Mouse (Mus musculus) embryonic facial prominence, embryonic 13.5 days (tissue): ENCODE data around the gene Ankub1. TPM values are rescaled to one million over a fixed set of nuclear protein-coding genes. Genes with fewer than 3 reads are reported as not detected.
A peak's percentile ranks its signal among the peaks of the same experiment; 100 is the strongest.

ENCODE experiments used
- ATAC-seq: fragments of 200-750 bp; cut with Nextera tagmentation; 2 replicates; pipeline ENCODE4 v1.8.0; 2017; ENCODE audit warnings: low read depth; ENCODE audit not compliant: insufficient number of reproducible peaks, insufficient read depth, low FRiP score, low TSS enrichment
- H3K27ac ChIP-seq: fragments of 300-500 bp; sonication (generic); 2 replicates; pipeline ENCODE4 v1.5.1; 2015; ENCODE audit warnings: moderate library complexity, mild to moderate bottlenecking, inconsistent platforms
- H3K27me3 ChIP-seq: fragments of 300-500 bp; sonication (generic); 2 replicates; pipeline ENCODE4 v1.6.1; 2015; ENCODE audit warnings: mild to moderate bottlenecking, inconsistent platforms
- H3K36me3 ChIP-seq: fragments of 300-500 bp; sonication (generic); 2 replicates; pipeline ENCODE4 v1.6.1; 2015; ENCODE audit warnings: mild to moderate bottlenecking, inconsistent platforms
- H3K4me1 ChIP-seq: fragments of 300-500 bp; sonication (generic); 2 replicates; pipeline ENCODE4 v1.6.1; 2015; ENCODE audit warnings: inconsistent platforms
- H3K4me2 ChIP-seq: fragments of 300-500 bp; sonication (generic); 2 replicates; pipeline ENCODE4 v1.6.1; 2015; ENCODE audit warnings: moderate library complexity, mild to moderate bottlenecking, inconsistent platforms
- H3K4me3 ChIP-seq: fragments of 300-500 bp; sonication (generic); 2 replicates; pipeline ENCODE4 v1.5.1; 2015; ENCODE audit warnings: mild to moderate bottlenecking, inconsistent platforms
- H3K9ac ChIP-seq: fragments of 300-500 bp; sonication (generic); 2 replicates; pipeline ENCODE4 v1.6.1; 2015; ENCODE audit warnings: mild to moderate bottlenecking, inconsistent platforms
- H3K9me3 ChIP-seq: fragments of 300-500 bp; sonication (generic); 2 replicates; pipeline ENCODE4 v1.6.1; 2016; ENCODE audit warnings: inconsistent platforms
- WGBS: fragments of 180-500 bp; shearing (Covaris S2); methylation state at CpG from one replicate; pipeline ENCODE4 v1.1.7; 2015; ENCODE audit warnings: mixed read lengths; 5-methylcytosine and 5-hydroxymethylcytosine counted together
- polyA plus RNA-seq: library from polyadenylated mRNA; unstranded; fragments of >200 nt; fragmentation: Nextera tagmentation; extraction: Ambion mirVana; gene quantifications from 2 replicates; pipeline ENCODE4 v1.2.1, GENCODE M21; 2015

Ankub1 gene
- 0.10 and 0.12 TPM in 2 replicates for polyA plus RNA-seq

GRCm38 (mm10) chr3:57692719-57693118 lies at the start of gene Ankub1:
Gene Ankub1, minus strand, starts transcription at chr3:57692799.
- no peak for ATAC-seq
- Histone ChIP-seq H3K4me2 (no peak within 1 kb of the TSS), H3K9ac (no peak within 1 kb of the TSS), H3K27me3 (no peaks in the 10 kb centered on the region), H3K36me3 (no peaks in the 10 kb centered on the region), H3K27ac (no peak within 1 kb of the TSS), H3K4me3 (no peak within 1 kb of the TSS), H3K4me1 (peaks cover 4% of the 10 kb centered on the region; the same call in 1 of the 2 replicates), H3K9me3 (no peaks in the 10 kb centered on the region)
- WGBS, result 64% methylated on average over 2 of the region's 2 CpGs

GRCm38 (mm10) chr3:57739830-57740229 lies 47.2 kb upstream of the Ankub1 start:
- Histone ChIP-seq H3K4me3 (no peak overlapping the region), H3K4me1 (peaks cover 14% of the 10 kb centered on the region), H3K27ac (no peak overlapping the region), H3K4me2 (no peak overlapping the region), H3K27me3 (no peaks in the 10 kb centered on the region), H3K9ac (no peak overlapping the region), H3K9me3 (no peaks in the 10 kb centered on the region), H3K36me3 (no peaks in the 10 kb centered on the region)
- no peak for ATAC-seq
- 95% methylated on average over 1 of the region's 1 CpGs for WGBS

DNA sequence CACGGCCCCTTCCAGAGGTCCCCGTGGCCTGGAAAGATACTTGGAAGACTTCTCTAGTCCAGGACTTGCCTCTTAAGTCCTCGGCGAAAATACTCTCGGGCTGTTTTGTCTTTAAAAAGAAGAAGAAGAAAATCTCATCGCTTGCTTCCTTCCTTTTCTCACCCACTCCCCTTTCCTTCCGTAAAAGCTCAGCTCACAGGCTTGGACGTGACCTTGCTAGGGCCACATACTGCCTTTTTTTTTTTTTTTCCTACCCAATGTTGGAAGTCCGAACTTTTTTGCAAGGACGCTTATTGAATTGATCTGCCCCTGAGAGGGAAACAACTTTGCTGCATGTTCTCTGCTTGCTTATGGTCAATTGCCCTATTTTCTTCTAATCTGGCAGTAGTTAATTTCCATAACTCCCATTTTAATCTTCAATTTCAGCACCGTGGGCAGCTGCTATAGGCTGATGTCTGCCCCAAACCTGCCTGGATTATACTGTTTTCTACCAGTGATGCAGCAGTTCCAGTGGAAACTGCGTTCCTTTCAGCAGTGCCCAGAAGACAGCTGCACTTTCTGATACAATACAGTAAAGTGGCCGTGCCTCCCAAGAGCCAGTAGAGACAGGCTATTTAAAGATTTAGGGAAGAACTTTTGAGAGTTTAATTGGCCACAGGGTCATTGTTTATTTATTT lies 44.0 kb upstream of the Ankub1 start:
- Histone ChIP-seq H3K9me3 (no peaks in the 10 kb centered on the region), H3K9ac (peak overlapping the region; percentile 85), H3K27me3 (no peaks in the 10 kb centered on the region), H3K27ac (peak overlapping the region; percentile 95), H3K4me1 (peaks cover 12% of the 10 kb centered on the region), H3K4me2 (peak overlapping the region; percentile 74), H3K36me3 (no peaks in the 10 kb centered on the region), H3K4me3 (peak overlapping the region; percentile 84)
- WGBS, result 2% methylated on average over 13 of the region's 13 CpGs
- ATAC-seq, result no peak

DNA sequence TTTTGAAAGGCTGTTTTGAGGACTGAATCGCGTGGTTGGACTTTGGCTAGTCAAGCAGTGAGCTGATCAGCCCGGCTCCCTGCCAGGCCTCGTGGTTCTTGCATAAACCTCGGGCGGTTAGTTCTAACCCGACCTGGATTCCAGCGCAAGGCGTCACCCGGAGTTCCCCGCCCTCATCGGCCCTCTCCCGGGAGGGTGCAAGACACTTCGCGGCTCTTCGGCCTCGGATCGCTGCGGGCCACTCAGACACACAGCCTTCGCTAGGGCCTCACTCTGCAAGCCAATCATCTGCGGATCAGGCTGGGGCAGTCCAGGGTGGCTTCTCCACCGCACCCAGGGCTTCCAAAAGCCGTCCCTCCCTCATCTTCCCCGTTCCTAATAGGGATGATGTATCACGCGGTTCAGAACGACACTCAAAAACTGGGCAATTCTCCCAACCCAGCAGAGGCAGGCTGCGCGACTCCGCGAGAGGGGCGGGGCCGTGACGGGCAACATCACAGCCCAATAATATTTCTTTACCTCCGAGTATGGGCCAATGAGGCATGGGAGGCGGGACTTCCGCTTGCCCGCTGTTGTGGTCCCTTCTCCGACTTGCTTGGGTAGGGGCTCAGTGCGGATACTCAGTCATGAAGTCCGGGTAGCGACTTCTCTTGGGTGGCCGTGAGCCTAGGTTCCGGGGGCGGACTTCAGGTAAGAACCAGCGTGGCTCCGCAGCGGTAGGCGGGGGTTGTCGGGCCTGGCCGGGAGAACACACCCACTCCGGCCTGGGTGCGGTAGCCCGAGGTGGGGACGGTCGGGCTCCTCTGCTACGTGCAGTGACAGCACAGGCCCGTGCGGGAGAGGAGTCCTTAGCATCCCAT lies 43.1 kb upstream of the Ankub1 start, which contains the start of gene Rnf13:
Gene Rnf13 (plus strand): TSS at position 552 of the 860 bp plus-strand sequence.
- H3K4me3 ChIP-seq, result peak within 1 kb of the TSS; percentile 84
- ATAC-seq, result peak; percentile 98
- under 1% methylated on average over 59 of the region's 59 CpGs for WGBS

GRCm38 (mm10) chr3:57732206-57732915 lies 39.8 kb upstream of the Ankub1 start:
- H3K27ac ChIP-seq, result no peak overlapping the region
- H3K27me3 ChIP-seq, result no peaks in the 10 kb centered on the region
- H3K9ac ChIP-seq, result no peak overlapping the region
- H3K9me3 ChIP-seq, result no peaks in the 10 kb centered on the region
- H3K36me3 ChIP-seq, result no peaks in the 10 kb centered on the region
- H3K4me2 ChIP-seq, result no peak overlapping the region
- peaks cover 10% of the 10 kb centered on the region for H3K4me1 ChIP-seq
- ATAC-seq, result no peak
- 86% methylated on average over 5 of the region's 5 CpGs for WGBS
- no peak overlapping the region for H3K4me3 ChIP-seq

More for the DNA sequence above, 43.1 kb upstream of the Ankub1 start, which contains the start of gene Rnf13:
- H3K4me2 ChIP-seq, result peak within 1 kb of the TSS; percentile 74
- peak within 1 kb of the TSS; percentile 85 for H3K9ac ChIP-seq
- H3K4me1 ChIP-seq, result peaks cover 12% of the 10 kb centered on the region
- no peaks in the 10 kb centered on the region for H3K36me3 ChIP-seq
- H3K27me3 ChIP-seq, result no peaks in the 10 kb centered on the region
- H3K27ac ChIP-seq, result peak within 1 kb of the TSS; percentile 95
- no peaks in the 10 kb centered on the region for H3K9me3 ChIP-seq

GRCm38 (mm10) chr3:57714151-57714550 lies 21.6 kb upstream of the Ankub1 start:
- H3K27ac ChIP-seq, result no peak overlapping the region
- H3K4me1 ChIP-seq, result no peaks in the 10 kb centered on the region
- H3K4me3 ChIP-seq, result no peak overlapping the region
- H3K4me2 ChIP-seq, result no peak overlapping the region
- WGBS, result 83% methylated on average over 6 of the region's 6 CpGs
- no peak overlapping the region for H3K9ac ChIP-seq
- no peak for ATAC-seq
- no peaks in the 10 kb centered on the region for H3K36me3 ChIP-seq
- H3K27me3 ChIP-seq, result no peaks in the 10 kb centered on the region
- H3K9me3 ChIP-seq, result no peaks in the 10 kb centered on the region

- whole genome bisulfite sequencing, result 90% methylated on average over 9 of the region's 9 CpGs
- Histone ChIP-seq H3K9me3 (no peaks in the 10 kb centered on the region), H3K27ac (no peak overlapping the region), H3K4me1 (peaks cover 4% of the 10 kb centered on the region; the same call in 1 of the 2 replicates), H3K27me3 (no peaks in the 10 kb centered on the region), H3K9ac (no peak overlapping the region), H3K4me3 (no peak overlapping the region), H3K4me2 (no peak overlapping the region), H3K36me3 (no peaks in the 10 kb centered on the region)
- ATAC-seq, result no peak
These were observed 4.2 kb upstream of the Ankub1 start for GRCm38 (mm10) chr3:57696779-57697178.

DNA sequence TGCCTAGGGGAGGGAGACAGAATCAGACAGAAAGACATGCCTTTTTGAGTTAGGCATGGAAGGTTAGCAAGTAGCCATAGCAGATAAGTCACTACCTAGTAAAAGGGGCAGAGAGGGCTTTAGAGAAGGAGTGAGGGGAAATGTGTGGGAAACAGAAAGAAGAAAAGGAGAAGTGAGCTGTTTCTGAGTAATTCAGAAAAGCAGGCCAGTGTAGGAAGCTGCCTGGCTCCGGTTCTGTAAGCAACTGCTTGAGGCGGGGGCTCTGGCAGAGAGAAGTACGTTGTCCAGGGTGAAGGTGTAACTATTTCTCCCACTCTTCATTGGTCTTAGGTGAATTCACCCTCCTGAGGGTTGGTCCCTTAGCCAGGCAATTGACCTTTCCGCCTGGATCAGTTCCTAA lies 3.6 kb upstream of the Ankub1 start:
- Histone ChIP-seq H3K27me3 (no peaks in the 10 kb centered on the region), H3K27ac (no peak overlapping the region), H3K4me1 (peaks cover 4% of the 10 kb centered on the region; the same call in 1 of the 2 replicates), H3K36me3 (no peaks in the 10 kb centered on the region), H3K9ac (no peak overlapping the region), H3K4me2 (no peak overlapping the region), H3K9me3 (no peaks in the 10 kb centered on the region), H3K4me3 (no peak overlapping the region)
- ATAC-seq, result no peak
- 89% methylated on average over 4 of the region's 4 CpGs for WGBS

DNA sequence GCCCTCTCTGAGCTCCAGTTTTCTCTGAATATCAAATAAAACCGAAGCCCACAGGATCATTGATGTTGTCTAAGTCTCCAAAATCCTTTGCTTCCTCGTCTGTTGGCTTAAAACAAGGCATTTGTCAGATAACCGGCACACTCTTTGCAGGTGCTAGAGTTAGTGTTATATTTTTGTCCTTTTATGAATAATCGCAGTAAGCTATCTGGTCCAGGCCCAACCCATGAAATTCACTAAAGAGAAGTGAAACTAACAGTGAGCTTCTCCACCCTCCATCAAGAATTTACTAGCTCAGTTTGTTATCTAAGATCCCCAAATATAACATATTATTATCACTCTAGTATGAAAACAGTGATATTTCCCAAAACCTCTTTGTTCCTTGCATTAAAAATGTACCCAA lies 827 bp downstream of the Ankub1 start:
- Histone ChIP-seq H3K4me2 (no peak overlapping the region), H3K4me1 (peaks cover 4% of the 10 kb centered on the region; the same call in 1 of the 2 replicates), H3K36me3 (no peaks in the 10 kb centered on the region), H3K27ac (no peak overlapping the region), H3K27me3 (no peaks in the 10 kb centered on the region), H3K4me3 (no peak overlapping the region), H3K9ac (no peak overlapping the region), H3K9me3 (no peaks in the 10 kb centered on the region)
- 81% methylated on average over 4 of the region's 4 CpGs for WGBS
- ATAC-seq, result no peak

- no peak for ATAC-seq
- no peak overlapping the region for H3K27ac ChIP-seq
- no peaks in the 10 kb centered on the region for H3K36me3 ChIP-seq
- no peak overlapping the region for H3K9ac ChIP-seq
- H3K27me3 ChIP-seq, result no peaks in the 10 kb centered on the region
- peaks cover 2% of the 10 kb centered on the region; the same call in 1 of the 2 replicates for H3K9me3 ChIP-seq
- no peak overlapping the region for H3K4me3 ChIP-seq
- no peak overlapping the region for H3K4me2 ChIP-seq
- no peaks in the 10 kb centered on the region for H3K4me1 ChIP-seq
These were observed 14.8 kb downstream of the Ankub1 start for GRCm38 (mm10) chr3:57677786-57678185.

GRCm38 (mm10) chr3:57674075-57674474 lies 18.5 kb downstream of the Ankub1 start:
- no peak overlapping the region for H3K4me3 ChIP-seq
- H3K36me3 ChIP-seq, result no peaks in the 10 kb centered on the region
- H3K4me1 ChIP-seq, result no peaks in the 10 kb centered on the region
- no peaks in the 10 kb centered on the region for H3K27me3 ChIP-seq
- no peak overlapping the region for H3K9ac ChIP-seq
- H3K27ac ChIP-seq, result no peak overlapping the region
- no peaks in the 10 kb centered on the region; the same call in 1 of the 2 replicates for H3K9me3 ChIP-seq
- WGBS, result 66% methylated on average over 2 of the region's 2 CpGs
- ATAC-seq, result no peak
- H3K4me2 ChIP-seq, result no peak overlapping the region
